Mouse (Mus musculus) kidney, adult 9 months (tissue): Measurements from ENCODE around the gene Chst5.
"Not testable (repeated sequence)": the region's sequence is repeated elsewhere in the genome, so short reads cannot be mapped to it uniquely, and the experiment has no call there.

ENCODE experiments used
- DNase-seq: peaks from one replicate; pipeline ENCODE4 v3.0.0; 2022

Chst5 gene

GRCm38 (mm10) chr8:111909621-111910450, at the start of gene Chst5:
Gene Chst5 (minus strand): TSS chr8:111910447.
- DNase-seq = no peak

DNA sequence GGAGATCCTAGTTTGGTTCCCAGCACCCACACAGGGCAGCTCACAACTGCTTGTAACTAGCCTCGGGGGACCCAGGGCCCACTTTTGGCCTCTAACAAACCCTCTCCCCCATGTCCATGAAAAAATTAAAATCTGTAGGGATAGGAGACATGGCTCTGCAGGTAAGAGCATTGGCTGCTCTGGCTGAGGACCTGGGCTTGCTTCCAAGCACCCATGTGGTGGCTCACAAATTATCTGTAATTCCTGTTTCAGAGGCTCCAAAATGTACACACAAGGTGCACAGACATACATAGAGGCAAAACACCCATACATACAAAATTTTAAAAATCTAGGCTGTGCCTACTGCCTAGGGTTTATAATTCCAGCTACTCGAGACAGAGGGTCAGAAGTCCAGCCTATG, 47.0 kb upstream of the Chst5 start:
- no peak for DNase-seq

- no peak for DNase-seq
Observed at GRCm38 (mm10) chr8:111955879-111956278, 45.6 kb upstream of the Chst5 start.

GRCm38 (mm10) chr8:111954844-111955594, 44.8 kb upstream of the Chst5 start:
- no peak for DNase-seq

- DNase-seq = no peak
Observed at GRCm38 (mm10) chr8:111951936-111952335, 41.7 kb upstream of the Chst5 start.

GRCm38 (mm10) chr8:111951317-111951716, 41.1 kb upstream of the Chst5 start:
- DNase-seq = no peak

DNA sequence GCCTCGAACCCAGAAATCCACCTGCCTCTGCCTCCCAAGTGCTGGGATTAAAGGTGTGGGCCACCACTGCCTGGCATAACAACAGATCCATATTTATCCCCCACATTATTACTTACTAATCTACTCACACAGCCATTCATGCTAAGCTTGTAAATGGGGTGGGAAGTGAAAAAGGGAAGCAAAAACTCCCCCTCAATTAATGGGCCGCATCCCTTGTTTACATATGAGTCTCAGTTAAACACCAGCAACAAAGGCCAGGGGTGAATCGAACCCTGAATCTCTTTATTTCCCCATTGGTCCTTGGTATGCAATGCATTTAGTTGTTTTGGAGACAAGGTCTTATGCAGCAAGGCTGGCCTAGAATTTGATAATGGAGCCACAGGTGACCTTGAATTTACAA, 40.6 kb upstream of the Chst5 start:
- no peak for DNase-seq

GRCm38 (mm10) chr8:111947954-111948353, 37.7 kb upstream of the Chst5 start:
- DNase-seq = no peak

- DNase-seq = no peak
Observed at GRCm38 (mm10) chr8:111947144-111947543, 36.9 kb upstream of the Chst5 start.

DNA sequence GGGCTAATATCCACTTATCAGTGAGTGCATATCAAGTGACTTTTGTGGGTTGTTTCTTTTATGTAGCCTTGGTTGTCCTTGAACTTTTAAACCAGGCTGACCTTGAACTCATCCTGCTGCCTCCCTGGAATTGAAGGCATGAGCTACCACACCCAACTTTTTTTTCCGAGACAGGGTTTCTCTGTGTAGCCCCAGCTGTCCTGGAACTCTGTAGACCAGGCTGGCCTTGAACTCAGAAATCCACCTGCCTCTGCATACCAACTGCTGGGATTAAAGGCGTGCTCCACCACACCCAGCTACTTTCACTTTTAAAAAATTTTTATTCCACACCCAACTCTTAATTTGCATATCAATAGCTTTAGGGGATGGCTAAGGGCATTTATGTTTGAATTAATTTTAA, 33.3 kb upstream of the Chst5 start:
- DNase-seq = no peak

DNA sequence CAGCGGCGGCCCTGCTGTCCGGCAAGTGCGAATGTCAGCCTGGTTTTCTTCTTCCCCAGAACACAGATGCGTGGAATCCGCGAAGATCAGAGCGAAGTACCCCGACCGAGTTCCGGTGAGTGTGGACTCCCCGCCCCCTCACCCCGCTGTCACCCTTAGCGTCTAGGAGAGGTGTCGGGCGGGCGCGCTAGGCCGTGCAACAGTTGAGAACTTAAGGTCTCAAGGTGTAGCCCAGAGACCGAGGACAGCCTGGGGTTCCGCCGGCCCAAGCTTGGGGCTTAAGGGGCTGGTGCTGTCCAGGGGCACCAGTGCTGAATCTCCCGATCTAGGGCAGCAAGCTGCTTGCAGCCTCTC, 30.8 kb upstream of the Chst5 start:
- DNase-seq = peak; percentile 47

DNA sequence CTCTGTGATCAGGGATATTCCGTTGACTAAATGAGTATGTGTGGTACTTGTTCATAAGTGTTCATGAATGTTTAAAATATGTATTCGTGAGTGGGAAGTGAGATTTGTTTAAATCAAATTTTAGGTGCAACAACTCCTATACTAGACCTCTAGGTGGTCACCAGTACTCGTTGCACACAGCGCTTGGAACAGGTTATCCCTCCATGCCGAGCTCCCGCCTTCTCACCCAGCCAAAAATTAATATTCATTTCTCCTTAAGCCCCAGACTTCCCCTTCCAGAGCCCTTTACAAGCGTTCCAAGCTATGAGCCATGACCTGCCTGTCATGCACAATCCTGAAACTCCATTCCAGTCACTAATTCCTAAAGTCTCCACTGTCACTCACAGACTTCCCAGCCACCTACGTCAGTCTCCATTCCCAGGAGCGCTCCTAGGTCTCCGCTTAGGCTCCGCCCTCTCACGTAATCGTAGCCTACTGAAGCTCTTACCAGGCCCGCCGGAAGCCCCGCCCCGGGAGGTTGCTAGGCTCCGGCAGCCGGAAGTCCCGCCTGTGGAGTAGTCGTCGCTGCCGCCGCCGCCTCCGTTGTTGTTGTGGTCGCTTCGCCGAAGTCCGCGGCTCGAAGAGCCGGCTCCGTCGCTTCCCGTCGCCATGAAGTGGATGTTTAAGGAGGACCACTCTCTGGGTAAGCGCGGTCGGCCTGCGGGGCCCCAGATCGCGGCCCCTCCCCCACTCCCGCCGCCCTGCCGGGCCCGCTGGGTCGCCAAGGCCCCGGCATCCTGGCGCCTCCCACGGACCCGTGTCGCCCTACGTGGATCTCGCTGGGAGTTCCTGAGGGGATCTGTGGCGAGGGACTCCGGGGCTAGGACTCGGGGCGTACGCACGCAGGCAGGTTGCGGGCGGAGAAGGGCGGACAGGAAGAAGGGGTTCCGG, 30.2 kb upstream of the Chst5 start, which contains the start of gene Gabarapl2:
TSS of gene Gabarapl2 (plus strand) at position 533 of the 930 bp plus-strand sequence.
- peak; percentile 98 for DNase-seq

- peak; percentile 79 for DNase-seq
Observed at GRCm38 (mm10) chr8:111939516-111940142, 29.4 kb upstream of the Chst5 start.

DNA sequence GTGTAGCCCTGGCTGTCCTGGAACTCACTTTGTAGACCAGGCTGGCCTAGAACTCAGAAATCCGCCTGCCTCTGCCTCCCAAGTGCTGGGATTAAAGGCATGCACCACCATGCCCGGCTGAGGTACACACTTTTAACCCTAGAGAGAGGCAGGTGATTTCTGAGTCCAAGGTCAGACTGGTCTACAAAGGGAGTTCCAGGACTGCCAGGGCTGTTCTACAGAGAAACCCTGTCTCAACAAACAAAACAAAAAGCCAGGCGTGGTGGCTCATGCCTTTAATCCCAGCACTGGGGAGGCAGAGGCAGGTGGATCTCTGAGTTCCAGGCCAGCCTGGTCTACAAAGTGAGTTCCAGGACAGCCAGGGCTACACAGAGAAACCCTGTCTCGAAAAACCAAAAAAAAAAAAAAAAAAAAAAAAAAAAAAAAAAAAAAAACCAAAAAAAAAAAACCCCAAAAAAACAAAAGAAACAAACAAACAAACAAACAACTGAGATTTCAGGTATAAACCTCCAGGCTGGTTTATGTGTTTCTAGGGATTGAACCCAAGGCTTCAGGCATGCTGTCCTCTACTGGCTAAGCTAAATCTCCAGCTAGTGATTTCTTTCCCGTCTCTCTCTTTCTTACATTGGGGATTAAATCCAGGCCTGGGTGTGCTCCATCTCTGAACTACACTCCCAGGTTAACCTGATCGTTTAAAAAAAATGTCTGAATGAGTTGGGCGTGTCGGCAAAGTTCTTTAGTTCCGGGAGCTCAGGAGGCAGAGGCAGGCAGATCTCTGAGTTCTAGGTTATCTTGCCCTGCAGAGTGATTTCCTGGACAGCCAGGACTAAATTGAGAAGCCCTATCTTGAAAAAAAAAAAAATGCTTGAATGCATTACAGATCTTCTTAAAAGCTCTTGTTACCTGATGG, 28.1 kb upstream of the Chst5 start:
- DNase-seq = not testable (repeated sequence)

DNA sequence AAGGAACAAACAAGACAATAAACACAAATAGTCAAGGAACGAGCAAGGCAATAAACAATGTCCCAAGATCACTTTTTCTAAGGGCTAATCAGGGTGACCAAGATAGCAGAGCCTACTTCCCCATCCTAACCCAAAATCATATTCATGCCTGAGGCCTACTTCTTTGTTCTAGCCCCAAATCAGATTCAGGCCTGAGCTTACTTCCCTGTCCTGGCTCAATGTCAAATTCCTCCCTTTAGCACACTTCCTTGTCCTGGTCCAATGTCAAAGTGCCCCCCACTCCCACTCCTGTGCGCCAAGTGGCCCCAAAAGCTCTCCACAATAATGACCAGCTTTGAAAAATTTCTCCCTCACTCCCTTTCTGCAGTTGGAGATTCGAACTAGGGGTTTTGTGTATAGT, 26.9 kb upstream of the Chst5 start:
- peak; percentile 19 for DNase-seq

GRCm38 (mm10) chr8:111934201-111934600, 24.0 kb upstream of the Chst5 start:
- no peak for DNase-seq

DNA sequence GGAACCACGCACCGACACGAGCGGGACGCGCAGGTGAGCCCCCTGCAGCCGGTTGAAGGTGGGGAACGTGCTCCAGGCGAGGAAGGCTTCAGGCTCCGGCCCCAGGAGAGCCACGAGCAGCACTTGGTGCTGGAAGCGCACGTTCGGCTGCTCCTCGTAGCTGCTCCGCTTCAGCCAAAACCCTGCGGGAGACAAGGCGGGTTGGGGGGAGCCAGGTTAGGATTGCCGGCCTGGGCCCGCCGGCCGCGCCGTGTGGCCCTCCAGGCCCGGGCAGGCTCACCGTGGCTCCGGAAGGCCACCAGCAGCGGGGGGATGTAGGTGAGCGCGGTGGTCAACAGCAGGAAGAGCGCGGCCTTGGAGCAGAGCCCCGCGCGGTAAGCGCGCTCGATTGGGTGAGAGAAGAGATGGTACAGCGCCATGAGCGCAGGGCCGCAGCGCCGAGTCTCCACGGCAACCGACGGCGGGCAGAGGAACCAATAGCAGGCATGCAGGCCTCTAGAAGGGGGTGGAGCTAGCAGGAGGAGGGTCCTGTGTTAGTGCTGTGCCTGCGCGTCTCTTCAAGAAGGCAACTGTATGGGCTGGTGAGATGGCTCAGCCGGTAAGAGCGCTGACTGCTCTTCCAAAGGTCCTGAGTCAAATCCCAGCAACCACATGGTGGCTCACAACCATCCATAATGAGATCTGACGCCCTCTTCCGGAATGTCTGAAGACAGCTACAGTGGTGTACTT, 23.3 kb upstream of the Chst5 start, which contains the start of gene Tmem231:
TSS of gene Tmem231 (minus strand) at position 534 of the 729 bp plus-strand sequence.
- DNase-seq = peak; percentile 91

DNA sequence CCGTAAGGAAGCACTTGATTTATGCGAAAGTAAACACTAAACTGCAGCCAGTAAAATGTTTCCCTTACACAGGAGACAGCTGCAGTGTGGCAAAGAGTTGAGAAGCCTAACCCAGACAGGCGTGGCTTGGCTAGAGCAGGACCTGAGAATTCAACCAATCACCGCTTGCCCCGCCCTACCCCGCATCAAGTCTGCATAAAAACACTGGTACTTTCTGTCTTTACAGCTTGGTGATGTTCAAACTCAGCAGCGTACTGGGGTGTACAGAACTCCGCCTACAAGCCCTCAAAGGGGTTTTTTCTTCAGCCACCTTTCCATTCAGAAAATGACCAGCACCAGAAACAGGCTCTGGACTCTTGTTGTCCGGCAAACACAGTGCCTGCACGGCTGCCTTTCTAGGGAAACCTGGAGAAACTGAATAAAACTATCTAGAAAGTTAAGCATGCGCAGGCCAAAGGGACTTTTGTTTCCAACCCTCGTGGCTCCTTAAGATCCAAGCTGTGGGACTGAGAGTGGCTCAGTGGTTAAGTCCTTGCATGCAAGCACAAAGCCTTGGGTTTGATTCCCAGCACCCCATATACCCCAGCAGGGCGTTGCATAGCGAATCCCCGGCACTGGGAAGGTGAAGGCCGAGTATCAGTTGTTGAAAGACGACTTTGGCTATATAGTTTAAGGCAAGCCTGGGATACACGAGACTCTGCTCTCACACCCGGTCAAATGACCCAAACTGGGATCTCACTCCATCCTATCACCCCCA, 22.5 kb upstream of the Chst5 start:
- DNase-seq = peak; percentile 78

DNA sequence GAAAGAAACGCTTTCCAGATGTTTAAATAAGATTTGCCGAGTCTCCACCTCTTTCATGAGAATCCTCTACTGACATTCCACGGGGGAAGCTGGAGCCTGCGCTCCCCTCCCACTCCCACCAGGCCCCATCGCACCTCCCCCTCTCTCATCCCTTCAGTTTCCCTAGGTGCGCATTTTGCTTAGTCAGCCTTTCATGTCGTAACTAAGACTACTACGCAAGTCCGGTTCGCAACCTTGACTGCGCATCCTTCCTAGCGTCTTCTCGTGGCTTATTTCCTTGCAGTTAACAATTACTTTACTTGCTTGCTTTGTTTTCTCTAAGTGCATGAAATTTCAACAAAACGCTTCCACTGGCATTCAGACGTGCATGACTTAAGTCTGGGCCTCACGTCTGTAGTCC, 21.5 kb upstream of the Chst5 start:
- DNase-seq = no peak
